Mouse (Mus musculus) myocyte (in vitro differentiated cells): Measurements from ENCODE around the gene Dip2c.

Source experiments
- E2F4 ChIP-seq: IDR thresholded peaks from one replicate; pipeline ENCODE4 v1.6.1; 2011; ENCODE audit warnings: mild to moderate bottlenecking, control low read depth, moderate library complexity; ENCODE audit not compliant: insufficient read depth
- MYOD1 ChIP-seq, 3 experiments: IDR thresholded peaks; one replicate each; pipeline ENCODE4 v1.6.1; 2011; ENCODE audit warnings: control low read depth in 2 of 3, low read depth in 2 of 3, mild to moderate bottlenecking in 2 of 3, moderate library complexity in 1 of 3; ENCODE audit not compliant: insufficient read length in 2 of 3, control insufficient read depth in 1 of 3
- POLR2A ChIP-seq: IDR thresholded peaks from one replicate; pipeline ENCODE4 v1.6.1; 2011; ENCODE audit warnings: low read depth, mild to moderate bottlenecking, control low read depth, moderate library complexity; ENCODE audit not compliant: insufficient read length
- REST ChIP-seq: IDR thresholded peaks from one replicate; pipeline ENCODE4 v1.6.1; 2011; ENCODE audit warnings: mild to moderate bottlenecking, control low read depth, moderate library complexity; ENCODE audit not compliant: insufficient read depth, insufficient read length

- TF ChIP-seq E2F4 (no peak), POLR2A (no peak), REST (no peak), MYOD1 (IDR thresholded peaks at IDR 0.05; ENCODE audit: control insufficient read depth in 1 of 3, insufficient read length in 2 of 3, low read depth in 2 of 3) (no peak)
Observed at GRCm38 (mm10) chr13:9239631-9240236, 36.6 kb upstream of the Dip2c start.
